Mouse (Mus musculus) neural tube, embryonic 15.5 days (tissue): ENCODE measurements around the gene 6430548M08Rik. TPM values are rescaled to one million over a fixed set of nuclear protein-coding genes. Genes with fewer than 3 reads are reported as not detected.

Experiments used
- ATAC-seq: fragments of 200-750 bp; cut with Nextera tagmentation; 2 replicates; pipeline ENCODE4 v1.8.0; 2017; ENCODE audit warnings: mild to moderate bottlenecking, moderate TSS enrichment, moderate library complexity; ENCODE audit not compliant: low FRiP score
- H3K27ac ChIP-seq: fragments of 300-500 bp; sonication (generic); replicated peaks from 2 replicates; pipeline ENCODE4 v1.5.1; 2015; ENCODE audit warnings: mild to moderate bottlenecking, inconsistent platforms
- H3K27me3 ChIP-seq: fragments of 300-500 bp; sonication (generic); replicated peaks from 2 replicates; pipeline ENCODE4 v1.6.1; 2015; ENCODE audit warnings: inconsistent platforms
- H3K36me3 ChIP-seq: fragments of 300-500 bp; sonication (generic); 2 replicates; pipeline ENCODE4 v1.6.1; 2015; ENCODE audit warnings: inconsistent platforms
- H3K4me1 ChIP-seq: fragments of 300-500 bp; sonication (generic); 2 replicates; pipeline ENCODE4 v1.6.1; 2015; ENCODE audit warnings: inconsistent platforms
- H3K4me2 ChIP-seq: fragments of 300-500 bp; sonication (generic); 2 replicates; pipeline ENCODE4 v1.6.1; 2015; ENCODE audit warnings: inconsistent platforms, mild to moderate bottlenecking, moderate library complexity
- H3K4me3 ChIP-seq: fragments of 300-500 bp; sonication (generic); replicated peaks from 2 replicates; pipeline ENCODE4 v1.5.1; 2015; ENCODE audit warnings: mild to moderate bottlenecking, inconsistent platforms
- H3K9ac ChIP-seq: fragments of 300-500 bp; sonication (generic); replicated peaks from 2 replicates; pipeline ENCODE4 v1.6.1; 2015; ENCODE audit warnings: mild to moderate bottlenecking, inconsistent platforms
- H3K9me3 ChIP-seq: fragments of 300-500 bp; sonication (generic); replicated peaks from 2 replicates; pipeline ENCODE4 v1.6.1; 2016; ENCODE audit warnings: inconsistent platforms
- WGBS: fragments of 180-500 bp; shearing (Covaris S2); methylation state at CpG from one replicate; pipeline ENCODE4 v1.1.7; 2015; ENCODE audit warnings: mixed read lengths; 5-methylcytosine and 5-hydroxymethylcytosine counted together
- polyA plus RNA-seq: library from polyadenylated mRNA; unstranded; fragments of >200 nt; fragmentation: Nextera tagmentation; extraction: Ambion mirVana; gene quantifications from 2 replicates; pipeline ENCODE4 v1.2.1, GENCODE M21; 2015

6430548M08Rik gene
- polyA plus RNA-seq, 1 experiment from 2014 or later = 31.9 TPM

DNA sequence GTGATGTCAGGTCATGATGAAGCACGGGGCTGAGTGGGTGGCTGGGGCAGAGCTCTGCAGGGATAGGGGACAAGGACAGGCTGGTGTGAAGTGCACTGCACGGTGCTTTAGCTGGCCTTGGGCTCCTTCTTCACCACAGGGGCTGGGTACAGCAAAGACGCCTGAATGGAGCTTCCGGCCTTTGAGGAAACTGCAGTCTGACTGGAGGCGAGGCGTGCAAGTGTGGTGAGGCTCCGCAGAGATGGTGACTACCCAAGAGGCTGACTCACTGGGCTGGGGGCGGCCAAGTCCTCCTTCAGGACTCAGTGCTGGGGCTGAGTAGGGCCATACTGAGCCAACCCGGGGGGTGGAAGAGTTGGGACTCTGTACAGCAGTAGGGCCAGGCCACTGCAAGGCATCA is 92.0 kb downstream of the 6430548M08Rik start:
- Histone ChIP-seq H3K4me1 (peaks cover 17% of the 10 kb centered on the region), H3K9me3 (no peaks in the 10 kb centered on the region), H3K27me3 (no peaks in the 10 kb centered on the region), H3K4me3 (no peak overlapping the region), H3K36me3 (no peaks in the 10 kb centered on the region), H3K27ac (no peak overlapping the region), H3K4me2 (no peak overlapping the region), H3K9ac (no peak overlapping the region)
- WGBS = 90% methylated on average over 9 of the region's 9 CpGs
- ATAC-seq = no peak

DNA sequence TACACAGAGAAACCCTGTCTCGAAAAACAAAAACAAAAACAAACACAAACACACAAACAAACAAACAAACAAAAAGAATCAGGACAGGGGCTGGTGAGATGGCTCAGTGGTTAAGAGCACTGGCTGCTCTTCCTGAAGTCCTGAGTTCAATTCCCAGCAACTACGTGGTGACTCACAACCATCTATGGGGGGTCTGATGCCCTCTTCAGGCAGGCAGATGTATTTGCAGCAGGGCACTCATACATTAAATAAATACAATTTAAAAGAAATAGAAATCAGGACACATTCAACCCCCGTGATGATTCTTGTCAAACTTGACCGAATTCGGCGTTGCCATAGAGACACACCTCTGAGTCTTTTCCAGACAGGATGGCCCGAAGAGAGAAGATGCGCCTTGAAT is 93.4 kb downstream of the 6430548M08Rik start:
- 85% methylated on average over 8 of the region's 8 CpGs for WGBS
- no peak overlapping the region for H3K9ac ChIP-seq
- no peak overlapping the region for H3K4me3 ChIP-seq
- no peak overlapping the region for H3K27ac ChIP-seq
- H3K4me2 ChIP-seq = no peak overlapping the region
- H3K4me1 ChIP-seq = peaks cover 17% of the 10 kb centered on the region
- no peaks in the 10 kb centered on the region for H3K9me3 ChIP-seq
- no peaks in the 10 kb centered on the region for H3K36me3 ChIP-seq
- ATAC-seq = no peak
- no peaks in the 10 kb centered on the region for H3K27me3 ChIP-seq

DNA sequence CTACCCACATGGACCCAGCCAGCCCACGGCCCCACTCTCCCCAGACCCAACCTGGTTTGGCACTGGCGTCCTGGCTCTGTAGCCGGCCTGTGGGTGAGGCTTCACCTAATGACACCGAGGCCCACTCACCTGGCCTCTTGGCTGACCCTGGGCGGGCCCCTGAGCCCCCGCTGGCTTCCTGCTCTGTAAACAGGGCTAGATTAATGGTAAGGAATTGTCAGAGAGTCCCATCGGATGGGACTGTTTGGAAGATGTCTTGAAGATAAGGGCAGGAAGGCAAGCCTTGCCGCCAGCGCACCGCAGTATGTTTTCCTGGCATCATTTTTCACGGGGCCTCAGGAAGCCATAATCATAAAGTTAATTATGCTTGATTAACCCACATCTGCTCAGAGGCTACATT is 94.2 kb downstream of the 6430548M08Rik start:
- Histone ChIP-seq H3K4me2 (no peak overlapping the region), H3K9ac (no peak overlapping the region), H3K27ac (no peak overlapping the region), H3K4me1 (peaks cover 17% of the 10 kb centered on the region), H3K9me3 (no peaks in the 10 kb centered on the region), H3K4me3 (no peak overlapping the region), H3K27me3 (no peaks in the 10 kb centered on the region), H3K36me3 (no peaks in the 10 kb centered on the region)
- ATAC-seq = no peak
- WGBS = 45% methylated on average over 11 of the region's 11 CpGs

DNA sequence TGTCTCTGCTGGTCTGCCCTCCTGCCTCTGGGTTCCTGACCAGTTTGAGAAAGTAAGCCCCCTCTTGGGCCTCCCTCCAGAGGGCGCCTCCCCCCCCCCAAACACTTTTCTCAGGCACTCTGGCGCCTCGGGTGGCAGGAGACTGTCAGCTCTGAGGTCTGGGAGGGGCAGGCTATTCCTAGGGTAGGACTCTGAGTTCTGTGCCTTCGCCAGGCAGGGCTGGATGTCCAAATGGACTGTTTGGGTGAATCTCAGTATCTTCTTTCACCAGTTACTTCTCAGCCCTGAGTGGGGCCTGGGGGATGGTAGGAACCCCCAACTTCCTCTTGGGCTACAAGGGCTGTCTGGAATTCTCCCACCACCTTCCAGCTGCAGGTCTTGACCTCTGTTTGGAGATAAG is 97.4 kb downstream of the 6430548M08Rik start:
- ATAC-seq = no peak
- no peak overlapping the region for H3K4me3 ChIP-seq
- H3K4me2 ChIP-seq = no peak overlapping the region
- H3K9me3 ChIP-seq = no peaks in the 10 kb centered on the region
- WGBS = 24% methylated on average over 4 of the region's 4 CpGs
- H3K4me1 ChIP-seq = peaks cover 23% of the 10 kb centered on the region
- H3K36me3 ChIP-seq = no peaks in the 10 kb centered on the region
- H3K9ac ChIP-seq = no peak overlapping the region
- H3K27me3 ChIP-seq = no peaks in the 10 kb centered on the region
- no peak overlapping the region for H3K27ac ChIP-seq

DNA sequence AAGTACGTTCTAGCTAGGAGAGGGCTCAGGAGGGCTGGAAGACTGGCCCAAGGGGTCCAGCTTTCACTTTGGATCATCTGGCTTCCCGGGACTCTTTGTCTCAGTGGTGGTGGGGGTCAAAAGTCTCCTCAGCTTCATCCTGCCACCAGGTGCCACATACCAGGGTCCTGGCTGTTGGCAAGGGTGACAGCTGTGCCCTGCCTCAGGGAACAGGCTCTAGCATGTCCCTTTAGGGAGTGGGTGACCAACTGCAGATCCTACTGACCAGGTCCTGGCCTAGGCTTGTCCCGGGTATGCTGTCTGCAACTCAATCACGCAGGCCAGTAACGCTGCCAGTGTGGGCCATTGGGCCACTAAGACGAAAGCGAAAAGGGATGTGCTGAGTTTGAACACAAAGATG is 98.6 kb downstream of the 6430548M08Rik start:
- Histone ChIP-seq H3K4me2 (no peak overlapping the region), H3K27ac (no peak overlapping the region), H3K36me3 (no peaks in the 10 kb centered on the region), H3K27me3 (no peaks in the 10 kb centered on the region), H3K4me1 (peaks cover 34% of the 10 kb centered on the region), H3K9ac (no peak overlapping the region), H3K4me3 (no peak overlapping the region), H3K9me3 (no peaks in the 10 kb centered on the region)
- ATAC-seq = no peak
- 87% methylated on average over 7 of the region's 7 CpGs for WGBS

DNA sequence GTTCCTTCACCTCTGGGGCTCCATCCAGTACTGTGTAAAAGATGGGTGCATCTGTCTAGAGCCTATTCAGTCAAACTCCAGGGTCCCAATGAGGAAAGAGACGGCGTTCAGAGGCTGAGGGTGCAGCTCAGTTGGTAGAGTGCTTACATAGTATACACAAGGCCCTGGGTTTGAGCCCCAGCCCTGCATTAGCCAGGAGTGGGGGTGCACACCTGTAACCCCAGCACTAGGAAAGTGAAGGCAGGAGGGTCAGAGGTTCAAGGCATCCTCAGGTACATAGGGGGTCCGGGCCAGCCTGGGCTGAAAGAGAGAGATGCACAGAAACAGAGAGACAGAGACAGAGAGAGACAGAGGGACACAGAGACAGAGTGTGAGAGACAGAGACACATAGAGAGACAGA is 99.3 kb downstream of the 6430548M08Rik start:
- no peak for ATAC-seq
- WGBS = 95% methylated on average over 3 of the region's 3 CpGs
- H3K9me3 ChIP-seq = no peaks in the 10 kb centered on the region
- no peak overlapping the region for H3K27ac ChIP-seq
- no peaks in the 10 kb centered on the region for H3K36me3 ChIP-seq
- H3K4me2 ChIP-seq = no peak overlapping the region
- no peaks in the 10 kb centered on the region for H3K27me3 ChIP-seq
- no peak overlapping the region for H3K9ac ChIP-seq
- no peak overlapping the region for H3K4me3 ChIP-seq
- peaks cover 31% of the 10 kb centered on the region for H3K4me1 ChIP-seq

DNA sequence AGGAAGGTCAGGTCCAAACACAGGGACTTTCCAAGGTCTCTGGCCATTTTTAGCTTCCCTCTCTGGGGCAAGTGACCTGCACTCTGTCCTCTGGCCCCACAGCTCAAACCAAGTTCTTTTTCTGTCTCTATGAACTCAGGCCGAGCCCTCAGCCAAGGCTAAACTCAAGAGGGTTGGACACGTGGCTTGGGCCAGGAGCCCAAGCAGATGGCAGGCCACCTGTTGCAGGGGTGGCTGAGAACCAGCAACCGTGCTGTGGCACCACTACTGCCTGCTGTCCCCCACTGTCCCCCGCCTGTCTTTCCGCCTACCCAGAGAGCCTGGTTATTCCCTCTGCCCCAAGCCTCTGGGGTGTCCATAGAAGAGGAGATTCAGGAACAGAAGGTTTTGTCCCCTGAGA is 100.0 kb downstream of the 6430548M08Rik start:
- no peak overlapping the region for H3K9ac ChIP-seq
- H3K36me3 ChIP-seq = no peaks in the 10 kb centered on the region
- no peak overlapping the region for H3K4me3 ChIP-seq
- no peak overlapping the region for H3K27ac ChIP-seq
- peaks cover 29% of the 10 kb centered on the region for H3K4me1 ChIP-seq
- H3K4me2 ChIP-seq = no peak overlapping the region
- no peaks in the 10 kb centered on the region for H3K9me3 ChIP-seq
- WGBS = 45% methylated on average over 5 of the region's 5 CpGs
- H3K27me3 ChIP-seq = no peaks in the 10 kb centered on the region
- no peak for ATAC-seq

Other genes with a start within 250 kb of the 6430548M08Rik start
- gene Usp10, start 203.8 kb upstream of the 6430548M08Rik start, polyA plus RNA-seq = 121 and 127 TPM in 2 replicates
- 3.5 TPM in 1 of 2 replicates, not detected in the other for gene Gm20388, start 203.3 kb upstream of the 6430548M08Rik start, polyA plus RNA-seq
- 2.6 and 5.8 TPM in 2 replicates for gene Crispld2, start 121.7 kb upstream of the 6430548M08Rik start, polyA plus RNA-seq
- gene Zdhhc7, start 12.7 kb upstream of the 6430548M08Rik start, polyA plus RNA-seq = 26.9 and 31.6 TPM in 2 replicates
- 1.6 and 1.7 TPM in 2 replicates for gene Fam92b, start 63.3 kb downstream of the 6430548M08Rik start, polyA plus RNA-seq
- gene Gse1, start 114.3 kb downstream of the 6430548M08Rik start, polyA plus RNA-seq = 12.2 and 14.0 TPM in 2 replicates